Comparison of ENCODE assay signal across 9 mouse cellular contexts in the genomic region with DNA sequence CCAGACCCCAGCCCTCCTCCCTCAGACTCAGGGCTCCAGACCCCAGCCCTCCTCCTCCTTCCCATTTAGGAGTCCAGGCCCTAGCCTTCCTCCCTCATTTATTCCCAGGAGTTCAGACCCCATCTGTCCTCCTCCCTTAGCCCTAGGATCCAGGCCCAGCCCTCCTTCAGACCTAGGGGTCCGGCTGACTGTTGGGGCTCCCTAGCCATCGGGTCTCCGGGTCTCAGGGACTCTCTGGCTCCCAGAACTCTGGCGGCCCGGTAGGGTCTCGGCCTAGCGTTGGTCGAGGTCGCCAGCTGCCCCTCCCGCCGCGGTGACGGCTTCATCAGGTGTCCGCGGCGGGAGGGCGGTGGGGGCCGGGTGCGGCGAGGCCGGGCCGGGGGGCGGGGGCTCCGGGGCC. TPM values are rescaled to one million over a fixed set of nuclear protein-coding genes. Genes with fewer than 3 reads are reported as not detected.
DNase-seq lines count a peak whose midpoint lies in the region; ATAC-seq and TF ChIP-seq lines count a peak whose summit lies in the region.
"Had no signal": no experiment of that assay in that cellular context is flagged by ENCODE, and none has a peak within 500 bp of the region (broad histone marks: within the 10 kb centered on the region; RNA-seq: fewer than 3 reads in every experiment).

No protein-coding gene starts in this region.

- H3K27me3 ChIP-seq in heart, embryonic 13.5 days (replicated peaks): peaks cover 90% of the 10 kb centered on the region
- peaks cover 86% of the 10 kb centered on the region for H3K27me3 ChIP-seq in hindbrain, embryonic 10.5 days (ENCODE audit: insufficient read depth, poor library complexity, severe bottlenecking)
- peaks cover 80% of the 10 kb centered on the region for H3K27me3 ChIP-seq in liver, embryonic 16.5 days (ENCODE audit: control insufficient read depth, insufficient read depth, low read depth, low read length)

- no peaks in the 10 kb centered on the region for H3K36me3 ChIP-seq in heart, embryonic 13.5 days
- H3K36me3 ChIP-seq in ES-E14 (ENCODE audit: control insufficient read depth, insufficient read depth, low read length, poor library complexity, severe bottlenecking): no peaks in the 10 kb centered on the region
- H3K36me3 ChIP-seq in hindbrain, embryonic 10.5 days: no peaks in the 10 kb centered on the region
- no peaks in the 10 kb centered on the region for H3K36me3 ChIP-seq in liver, embryonic 16.5 days (ENCODE audit: control insufficient read depth, insufficient read depth)

- DNase-seq in heart, postnatal 10 days: no peak
- no peak for DNase-seq in ES-E14 (ENCODE audit: low read depth, low spot score)
- DNase-seq in hindbrain, embryonic 10.5 days (ENCODE audit: low spot score): peak; percentile 51
- DNase-seq in gastrocnemius, adult 8-10 months (ENCODE audit: low spot score in 2 of 2): no peak
- DNase-seq in ovary, adult 18-20 months (ENCODE audit: low spot score): no peak

- no peak for ATAC-seq in heart, embryonic 13.5 days (ENCODE audit: extremely low read depth, insufficient number of reproducible peaks, low FRiP score, low TSS enrichment)
- ATAC-seq in liver, embryonic 16.5 days (ENCODE audit: low read depth): no peak
- no peak for ATAC-seq in erythroblast, adult 5-6 weeks (replicated peaks; ENCODE audit: low FRiP score, poor library complexity, severe bottlenecking)

- H3K27ac ChIP-seq in heart, embryonic 13.5 days (replicated peaks): no peak overlapping the region
- no peak overlapping the region for H3K27ac ChIP-seq in ES-E14 (ENCODE audit: insufficient read depth, low read depth, low read length, poor library complexity, severe bottlenecking)
- peak overlapping the region; percentile 87 for H3K27ac ChIP-seq in hindbrain, embryonic 10.5 days
- no peak overlapping the region for H3K27ac ChIP-seq in liver, embryonic 16.5 days (ENCODE audit: low read length)

- no peaks in the 10 kb centered on the region for H3K9me3 ChIP-seq in heart, embryonic 13.5 days
- no peaks in the 10 kb centered on the region for H3K9me3 ChIP-seq in ES-E14 (ENCODE audit: control insufficient read depth, insufficient read depth, low read depth, low read length)
- H3K9me3 ChIP-seq in hindbrain, embryonic 10.5 days: peaks cover 4% of the 10 kb centered on the region; the same call in 1 of the 2 replicates
- H3K9me3 ChIP-seq in liver, embryonic 16.5 days (replicated peaks; ENCODE audit: control insufficient read depth, low read length): no peaks in the 10 kb centered on the region

- 1% methylated on average over 22 of the region's 24 CpGs for WGBS in heart, embryonic 13.5 days
- under 1% methylated on average over 24 of the region's 24 CpGs for WGBS in hindbrain, embryonic 10.5 days
- WGBS in liver, embryonic 16.5 days (ENCODE audit: insufficient replicate concordance): 2% methylated on average over 24 of the region's 24 CpGs

- H3K4me1 ChIP-seq in heart, embryonic 13.5 days: peaks cover 9% of the 10 kb centered on the region
- H3K4me1 ChIP-seq in ES-E14 (ENCODE audit: control insufficient read depth in 2 of 2, insufficient read depth in 2 of 2, low read length in 2 of 2, poor library complexity in 1 of 2): peaks cover 0 to 9% of the 10 kb centered on the region in 2 experiments; a peak in 2 of 4 replicates
- H3K4me1 ChIP-seq in hindbrain, embryonic 10.5 days (replicated peaks): peaks cover 65% of the 10 kb centered on the region
- no peaks in the 10 kb centered on the region for H3K4me1 ChIP-seq in liver, embryonic 16.5 days (ENCODE audit: control insufficient read depth, low read depth, low read length)

- intact Hi-C loops in heart, postnatal 10 days (cut with DNase I): no loop called here

- H3K4me3 ChIP-seq in heart, embryonic 13.5 days: peak overlapping the region; percentile 49
- H3K4me3 ChIP-seq in ES-E14 (ENCODE audit: insufficient read depth in 1 of 2, low read depth in 1 of 2, low read length in 2 of 2, poor library complexity in 1 of 2, severe bottlenecking in 1 of 2): peak overlapping the region; percentile 33 to 45; a peak in 2 of 4 replicates
- H3K4me3 ChIP-seq in hindbrain, embryonic 10.5 days: peak overlapping the region; percentile 55
- H3K4me3 ChIP-seq in liver, embryonic 16.5 days (ENCODE audit: low read depth, low read length): peak overlapping the region; percentile 35

- H3K9ac ChIP-seq in heart, embryonic 13.5 days: peak overlapping the region; percentile 70
- peak overlapping the region; percentile 52; the same call in 1 of the 2 replicates for H3K9ac ChIP-seq in ES-E14 (ENCODE audit: insufficient read depth, low read depth, low read length, poor library complexity, severe bottlenecking)
- H3K9ac ChIP-seq in liver, embryonic 16.5 days (ENCODE audit: low read depth, low read length): no peak overlapping the region

- peak overlapping the region; percentile 70 for H3K4me2 ChIP-seq in heart, embryonic 13.5 days
- peak overlapping the region; percentile 40 for H3K4me2 ChIP-seq in liver, embryonic 16.5 days (ENCODE audit: low read depth, low read length)

- in situ Hi-C loops in ES-E14 (cut with MboI; ENCODE audit: low sequenced_read_pairs in 2 of 2, unreplicated experiment in 2 of 2): loop anchor here in 1 of 2 experiments (25.0 kb wide), 1 partner anchor 342 kb away; a partner anchor contains a TSS

TF ChIP-seq in ES-E14, 5 proteins besides CTCF, POLR2A, EP300 and RAD21:
- no peak for TF ChIP-seq MAFK (IDR thresholded peaks at IDR 0.05; ENCODE audit: insufficient read depth, low read depth, low read length)
- TF ChIP-seq HCFC1 (IDR thresholded peaks at IDR 0.05; ENCODE audit: borderline replicate concordance, insufficient read depth, low read length): no peak
- no peak for TF ChIP-seq ZC3H11A (IDR thresholded peaks at IDR 0.05; ENCODE audit: borderline replicate concordance, low read depth, low read length)
- no peak for TF ChIP-seq CHD2 (IDR thresholded peaks at IDR 0.05; ENCODE audit: low read depth, low read length)
- TF ChIP-seq ZNF384 (IDR thresholded peaks at IDR 0.05; ENCODE audit: low read depth, low read length): no peak

RNA-seq across cellular contexts. Expression of a gene that starts 9.7 kb away (rescaled TPM):
- not detected in 2 replicates for polyA plus RNA-seq in heart, embryonic 13.5 days (2015; fragmentation: Nextera tagmentation; extraction: Ambion mirVana)
- not detected for total RNA-seq in heart, postnatal 10 days (2021)
- total RNA-seq in ES-E14 (2012; rRNA removed): not detected in 2 replicates
- polyA plus RNA-seq in hindbrain, embryonic 10.5 days (2016; fragmentation: Nextera tagmentation; extraction: Ambion mirVana): 0.42 and 2.7 TPM in 2 replicates
- not detected in 2 replicates for polyA plus RNA-seq in liver, embryonic 16.5 days (2015; fragmentation: Nextera tagmentation; extraction: Ambion mirVana)
- not detected in 2 replicates for total RNA-seq in erythroblast, adult 5-6 weeks (2015; ENCODE audit: low replicate concordance)
- total RNA-seq in erythroblast, adult 5-6 weeks (2017; ENCODE audit: low replicate concordance): not detected in 2 replicates
- not detected for total RNA-seq in gastrocnemius, adult 8-10 months (2022)
- polyA plus RNA-seq: gonadal fat pad, adult 2 months had no signal

RNA-seq across cellular contexts. Expression of a gene that starts 18.6 kb away (rescaled TPM):
- 185 and 197 TPM in 2 replicates for polyA plus RNA-seq in heart, embryonic 13.5 days (2015; fragmentation: Nextera tagmentation; extraction: Ambion mirVana)
- 100 to 1,000 TPM; 292 to 300 TPM for total RNA-seq in heart, postnatal 10 days (2021)
- total RNA-seq in ES-E14 (2012; rRNA removed): 212 and 328 TPM in 2 replicates
- polyA plus RNA-seq in hindbrain, embryonic 10.5 days (2016; fragmentation: Nextera tagmentation; extraction: Ambion mirVana): 98.4 and 126 TPM in 2 replicates
- 56.4 and 58.7 TPM in 2 replicates for polyA plus RNA-seq in liver, embryonic 16.5 days (2015; fragmentation: Nextera tagmentation; extraction: Ambion mirVana)
- total RNA-seq in erythroblast, adult 5-6 weeks (2015; ENCODE audit: low replicate concordance): 11.7 and 35.0 TPM in 2 replicates
- total RNA-seq in erythroblast, adult 5-6 weeks (2017; ENCODE audit: low replicate concordance): 11.0 and 11.3 TPM in 2 replicates
- 100 to 1,000 TPM; 255 to 297 (median 267) TPM for total RNA-seq in gastrocnemius, adult 8-10 months (2022)

RNA-seq across cellular contexts. Expression of a gene that starts 51.3 kb away (rescaled TPM):
- polyA plus RNA-seq in heart, embryonic 13.5 days (2015; fragmentation: Nextera tagmentation; extraction: Ambion mirVana): 59.0 and 64.0 TPM in 2 replicates
- total RNA-seq in heart, postnatal 10 days (2021): 10 to 100 TPM; 75.3 to 87.0 TPM
- total RNA-seq in ES-E14 (2012; rRNA removed): 32.1 and 40.0 TPM in 2 replicates
- polyA plus RNA-seq in hindbrain, embryonic 10.5 days (2016; fragmentation: Nextera tagmentation; extraction: Ambion mirVana): 72.4 and 76.0 TPM in 2 replicates
- polyA plus RNA-seq in liver, embryonic 16.5 days (2015; fragmentation: Nextera tagmentation; extraction: Ambion mirVana): 35.1 and 38.0 TPM in 2 replicates
- total RNA-seq in erythroblast, adult 5-6 weeks (2015; ENCODE audit: low replicate concordance): 39.7 and 42.3 TPM in 2 replicates
- 25.0 and 31.2 TPM in 2 replicates for total RNA-seq in erythroblast, adult 5-6 weeks (2017; ENCODE audit: low replicate concordance)
- 10 to 100 TPM; 19.1 to 25.5 (median 22.5) TPM for total RNA-seq in gastrocnemius, adult 8-10 months (2022)

RNA-seq across cellular contexts. Expression of a gene that starts 51.8 kb away (rescaled TPM):
- polyA plus RNA-seq in heart, embryonic 13.5 days (2015; fragmentation: Nextera tagmentation; extraction: Ambion mirVana): 1.4 and 1.6 TPM in 2 replicates
- under 1 TPM; 0.43 to 0.72 TPM for total RNA-seq in heart, postnatal 10 days (2021)
- total RNA-seq in ES-E14 (2012; rRNA removed): 21.2 and 37.0 TPM in 2 replicates
- 11.8 and 45.9 TPM in 2 replicates for polyA plus RNA-seq in hindbrain, embryonic 10.5 days (2016; fragmentation: Nextera tagmentation; extraction: Ambion mirVana)
- polyA plus RNA-seq in liver, embryonic 16.5 days (2015; fragmentation: Nextera tagmentation; extraction: Ambion mirVana): 0.95 and 1.1 TPM in 2 replicates
- total RNA-seq in erythroblast, adult 5-6 weeks (2015; ENCODE audit: low replicate concordance): 11.5 and 14.6 TPM in 2 replicates
- 3.8 and 4.9 TPM in 2 replicates for total RNA-seq in erythroblast, adult 5-6 weeks (2017; ENCODE audit: low replicate concordance)
- under 1 TPM; 0.25 to 0.58 (median 0.46) TPM for total RNA-seq in gastrocnemius, adult 8-10 months (2022)

RNA-seq across cellular contexts. Expression of a gene that starts 56.8 kb away (rescaled TPM):
- polyA plus RNA-seq in heart, embryonic 13.5 days (2015; fragmentation: Nextera tagmentation; extraction: Ambion mirVana): 0.25 and 0.39 TPM in 2 replicates
- total RNA-seq in heart, postnatal 10 days (2021): 1 to 10 TPM; 1.3 to 1.8 TPM
- total RNA-seq in ES-E14 (2012; rRNA removed): 1.3 and 1.5 TPM in 2 replicates
- 0.13 and 0.29 TPM in 2 replicates for polyA plus RNA-seq in hindbrain, embryonic 10.5 days (2016; fragmentation: Nextera tagmentation; extraction: Ambion mirVana)
- polyA plus RNA-seq in liver, embryonic 16.5 days (2015; fragmentation: Nextera tagmentation; extraction: Ambion mirVana): 10.5 and 13.9 TPM in 2 replicates
- total RNA-seq in erythroblast, adult 5-6 weeks (2015; ENCODE audit: low replicate concordance): 0.84 and 0.96 TPM in 2 replicates
- 0.43 TPM in 1 of 2 replicates, not detected in the other for total RNA-seq in erythroblast, adult 5-6 weeks (2017; ENCODE audit: low replicate concordance)
- under 1 TPM in 2 of 4 experiments, not detected in 2; 0.17 to 0.19 TPM for total RNA-seq in gastrocnemius, adult 8-10 months (2022)
